Mouse (Mus musculus) stomach, embryonic 14.5 days (tissue): ENCODE data around the gene Exosc3. TPM values are rescaled to one million over a fixed set of nuclear protein-coding genes. Genes with fewer than 3 reads are reported as not detected.
"Not testable (repeated sequence)": the region's sequence is repeated elsewhere in the genome, so short reads cannot be mapped to it uniquely, and the experiment has no call there.

ENCODE experiments used
- ATAC-seq: fragments of 200-750 bp; cut with Nextera tagmentation; 2 replicates; pipeline ENCODE4 v1.8.0; 2017; ENCODE audit warnings: low read depth, moderate TSS enrichment; ENCODE audit not compliant: insufficient number of reproducible peaks, insufficient read depth, low FRiP score
- H3K27ac ChIP-seq: fragments of 300-500 bp; sonication (generic); 2 replicates; pipeline ENCODE4 v1.5.1; 2014; ENCODE audit warnings: mild to moderate bottlenecking, low read length, moderate library complexity, mixed read lengths
- H3K27me3 ChIP-seq: fragments of 300-500 bp; sonication (generic); 2 replicates; pipeline ENCODE4 v1.6.1; 2014; ENCODE audit warnings: low read length, control low read depth, mixed read lengths; ENCODE audit not compliant: control insufficient read depth, insufficient read depth
- H3K36me3 ChIP-seq: fragments of 300-500 bp; sonication (generic); 2 replicates; pipeline ENCODE4 v1.6.1; 2014; ENCODE audit warnings: mild to moderate bottlenecking, control low read depth, low read length, moderate library complexity, mixed read lengths; ENCODE audit not compliant: control insufficient read depth, insufficient read depth
- H3K4me1 ChIP-seq: fragments of 300-500 bp; sonication (generic); 2 replicates; pipeline ENCODE4 v1.6.1; 2014; ENCODE audit warnings: low read length, control low read depth, mixed read lengths; ENCODE audit not compliant: control insufficient read depth, insufficient read depth
- H3K4me2 ChIP-seq: fragments of 300-500 bp; sonication (generic); replicated peaks from 2 replicates; pipeline ENCODE4 v1.6.1; 2014; ENCODE audit warnings: low read depth, low read length, control low read depth
- H3K4me3 ChIP-seq: fragments of 300-500 bp; sonication (generic); 2 replicates; pipeline ENCODE4 v1.5.1; 2014; ENCODE audit warnings: low read depth, low read length, control low read depth
- H3K9ac ChIP-seq: fragments of 300-500 bp; sonication (generic); replicated peaks from 2 replicates; pipeline ENCODE4 v1.6.1; 2014; ENCODE audit warnings: low read depth, mild to moderate bottlenecking, control low read depth, low read length, moderate library complexity, mixed read lengths
- H3K9me3 ChIP-seq: fragments of 300-500 bp; sonication (generic); 2 replicates; pipeline ENCODE4 v1.6.1; 2016; ENCODE audit warnings: low read depth, low read length, control low read depth; ENCODE audit not compliant: control insufficient read depth
- WGBS: fragments of 180-500 bp; shearing (Covaris S2); extraction: QIAGEN DNeasy Blood & Tissue Kit; methylation state at CpG from one replicate; pipeline ENCODE4 v1.1.7; 2014; 5-methylcytosine and 5-hydroxymethylcytosine counted together
- polyA plus RNA-seq: library from polyadenylated mRNA; unstranded; fragments of >200 nt; fragmentation: Nextera tagmentation; extraction: Ambion mirVana; gene quantifications from 2 replicates; pipeline ENCODE4 v1.2.1, GENCODE M21; 2014

Gene Exosc3
- polyA plus RNA-seq = 71.9 and 78.8 TPM in 2 replicates

DNA sequence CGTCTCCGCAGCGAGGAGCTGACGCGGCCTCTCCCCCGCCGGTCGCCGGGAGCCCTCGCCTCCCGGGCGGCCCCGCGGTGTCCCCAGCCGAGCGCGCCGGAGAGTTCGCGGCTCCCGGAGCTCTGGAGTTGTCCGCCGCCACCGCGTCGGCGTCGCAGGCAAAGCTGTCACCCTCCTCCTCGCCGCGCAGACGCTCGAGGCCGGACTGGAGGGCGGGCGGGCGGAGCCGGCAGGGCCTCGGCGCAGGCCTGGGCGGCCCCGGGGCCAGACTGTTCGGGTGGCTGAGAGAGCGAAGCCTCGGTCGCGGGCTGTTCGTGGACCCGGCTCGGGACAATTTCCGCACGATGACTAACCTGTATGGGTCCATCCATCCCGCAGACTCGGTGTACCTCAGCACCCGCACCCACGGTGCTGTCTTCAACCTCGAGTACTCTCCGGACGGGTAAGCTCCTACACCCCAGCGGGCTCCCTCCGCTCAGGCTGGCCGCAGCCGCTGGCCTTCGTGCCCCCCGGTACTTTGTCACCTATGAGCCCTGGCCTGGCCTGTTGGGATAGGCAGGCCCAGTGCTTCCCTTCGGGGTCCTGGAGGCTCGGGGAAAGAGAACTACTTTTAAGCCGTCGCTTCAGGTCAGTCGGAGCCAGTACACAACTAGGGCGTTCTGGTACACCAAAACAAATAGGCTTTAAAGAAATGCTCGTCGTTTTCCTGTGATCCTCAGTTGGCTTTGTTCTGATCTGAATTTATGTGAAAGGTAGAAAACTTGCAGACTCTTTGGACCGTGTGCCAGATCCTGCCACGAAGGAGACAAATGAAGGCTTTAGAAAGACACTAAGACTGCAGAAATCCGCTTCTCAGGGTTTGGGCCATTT, at the start of gene Exosc3:
Exosc3 (minus strand) TSS at position 447 of the 870 bp plus-strand sequence.
- no peaks in the 10 kb centered on the region for H3K36me3 ChIP-seq
- peak within 1 kb of the TSS; percentile 98 for H3K9ac ChIP-seq
- H3K4me2 ChIP-seq = peak within 1 kb of the TSS; percentile 53
- ATAC-seq = peak; percentile 84
- H3K4me1 ChIP-seq = peaks cover 18% of the 10 kb centered on the region
- peak within 1 kb of the TSS; percentile 94 for H3K4me3 ChIP-seq
- H3K27ac ChIP-seq = peak within 1 kb of the TSS; percentile 98
- no peaks in the 10 kb centered on the region for H3K9me3 ChIP-seq
- H3K27me3 ChIP-seq = no peaks in the 10 kb centered on the region
- WGBS = under 1% methylated on average over 71 of the region's 76 CpGs

GRCm38 (mm10) chr4:45392099-45392498, 49.6 kb upstream of the Exosc3 start:
- no peak for ATAC-seq
- WGBS = 71% methylated on average over 4 of the region's 4 CpGs
- Histone ChIP-seq H3K36me3 (peaks cover 3% of the 10 kb centered on the region; the same call in 1 of the 2 replicates), H3K4me2 (no peak overlapping the region), H3K4me1 (no peaks in the 10 kb centered on the region), H3K27me3 (no peaks in the 10 kb centered on the region), H3K9ac (no peak overlapping the region), H3K9me3 (no peaks in the 10 kb centered on the region), H3K4me3 (no peak overlapping the region), H3K27ac (no peak overlapping the region)

DNA sequence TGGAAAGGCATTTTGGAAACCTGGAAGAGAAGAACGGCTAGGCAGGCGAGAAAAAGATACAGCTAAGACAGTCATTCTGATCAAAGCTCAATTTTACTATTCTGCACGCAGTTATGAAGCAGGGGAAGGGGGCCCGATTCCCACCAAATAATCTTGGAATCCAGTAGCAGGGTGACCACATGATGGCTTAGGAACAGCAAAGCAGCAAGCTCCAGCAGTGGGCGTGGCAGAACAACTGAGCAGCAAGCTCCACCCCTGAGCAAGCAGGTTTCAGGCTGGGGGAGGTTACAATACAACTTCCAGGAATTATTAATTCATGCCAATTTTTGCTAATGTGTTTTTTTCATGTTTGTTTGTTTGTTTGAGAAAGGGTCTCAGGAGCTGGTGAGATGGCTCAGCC, 44.8 kb upstream of the Exosc3 start:
- not testable (repeated sequence) for ATAC-seq, H3K4me1 ChIP-seq, H3K9ac ChIP-seq, H3K27ac ChIP-seq, H3K4me2 ChIP-seq, H3K9me3 ChIP-seq, H3K4me3 ChIP-seq, H3K36me3 ChIP-seq, H3K27me3 ChIP-seq
- WGBS = 98% methylated on average over 5 of the region's 5 CpGs

DNA sequence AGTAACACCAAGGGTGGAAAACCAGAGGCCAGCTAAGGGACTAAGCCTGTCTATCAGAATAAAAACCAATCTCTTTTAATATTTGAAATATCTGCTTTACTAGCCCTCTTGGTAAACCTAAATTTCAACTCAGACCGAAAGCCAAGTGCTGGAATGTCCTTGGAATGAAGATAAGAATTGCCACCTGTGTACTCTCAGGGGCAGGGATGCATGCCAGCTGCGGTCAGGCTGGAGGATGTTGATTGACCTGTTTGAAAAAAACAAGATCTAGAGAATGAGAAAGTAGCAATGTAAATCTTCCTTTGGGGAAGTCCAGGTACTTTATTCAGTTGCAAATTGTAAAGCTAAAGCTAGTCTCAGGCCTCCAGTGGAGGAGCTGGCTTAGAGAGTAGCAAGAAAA, 39.6 kb upstream of the Exosc3 start:
- WGBS = 67% methylated on average over 2 of the region's 2 CpGs
- not testable (repeated sequence) for ATAC-seq, H3K4me2 ChIP-seq, H3K4me3 ChIP-seq, H3K36me3 ChIP-seq, H3K4me1 ChIP-seq, H3K9ac ChIP-seq, H3K27me3 ChIP-seq, H3K27ac ChIP-seq, H3K9me3 ChIP-seq

- not testable (repeated sequence) for H3K27ac ChIP-seq, H3K4me2 ChIP-seq, H3K27me3 ChIP-seq, ATAC-seq, H3K4me3 ChIP-seq, H3K36me3 ChIP-seq, H3K9ac ChIP-seq, H3K4me1 ChIP-seq, H3K9me3 ChIP-seq
- 87% methylated on average over 10 of the region's 10 CpGs for WGBS
Observed at GRCm38 (mm10) chr4:45380903-45381580, 38.5 kb upstream of the Exosc3 start.

DNA sequence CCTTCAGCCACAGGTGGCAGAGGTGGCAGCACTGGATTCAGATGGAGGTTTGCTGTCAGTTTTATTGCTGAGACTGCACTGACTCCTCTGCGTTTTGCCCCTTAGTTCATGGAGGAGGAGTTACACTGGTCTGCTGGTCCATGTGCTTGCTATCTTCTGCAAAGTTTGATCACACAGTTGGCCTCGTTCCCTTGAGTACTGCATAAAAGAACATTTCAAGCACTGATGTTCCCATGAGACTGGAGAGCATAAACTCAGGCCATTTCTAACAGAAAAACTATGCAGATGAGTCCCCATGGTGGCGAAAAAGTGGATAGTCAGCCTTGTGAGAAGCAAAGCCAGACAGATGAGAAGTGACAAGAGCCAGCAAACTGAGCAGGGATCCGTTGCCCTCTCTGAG, 34.0 kb upstream of the Exosc3 start:
- no peak overlapping the region for H3K27ac ChIP-seq
- H3K36me3 ChIP-seq = peaks cover 32% of the 10 kb centered on the region
- no peak overlapping the region for H3K9ac ChIP-seq
- H3K4me1 ChIP-seq = no peaks in the 10 kb centered on the region
- WGBS = 80% methylated on average over 4 of the region's 4 CpGs
- ATAC-seq = no peak
- H3K4me3 ChIP-seq = no peak overlapping the region
- H3K9me3 ChIP-seq = no peaks in the 10 kb centered on the region
- no peak overlapping the region for H3K4me2 ChIP-seq
- H3K27me3 ChIP-seq = no peaks in the 10 kb centered on the region

GRCm38 (mm10) chr4:45374879-45375278, 32.3 kb upstream of the Exosc3 start:
- Histone ChIP-seq H3K9ac (no peak overlapping the region), H3K27ac (no peak overlapping the region), H3K9me3 (no peaks in the 10 kb centered on the region), H3K4me1 (no peaks in the 10 kb centered on the region), H3K4me3 (no peak overlapping the region), H3K36me3 (peaks cover 41% of the 10 kb centered on the region), H3K27me3 (no peaks in the 10 kb centered on the region), H3K4me2 (no peak overlapping the region)
- WGBS = 54% methylated on average over 5 of the region's 5 CpGs
- ATAC-seq = no peak

- ATAC-seq = no peak
- WGBS = 86% methylated on average over 3 of the region's 3 CpGs
- Histone ChIP-seq H3K27me3 (no peaks in the 10 kb centered on the region), H3K9me3 (no peaks in the 10 kb centered on the region), H3K4me2 (no peak overlapping the region), H3K27ac (no peak overlapping the region), H3K4me1 (no peaks in the 10 kb centered on the region), H3K9ac (no peak overlapping the region), H3K36me3 (peaks cover 37% of the 10 kb centered on the region), H3K4me3 (no peak overlapping the region)
Observed at GRCm38 (mm10) chr4:45371261-45371660, 28.7 kb upstream of the Exosc3 start.
